Mouse (Mus musculus) testis, adult 10 weeks (tissue): ENCODE measurements around the gene Vmn1r89. TPM values are rescaled to one million over a fixed set of nuclear protein-coding genes. Genes with fewer than 3 reads are reported as not detected.

Experiments used
- polyA plus RNA-seq: library from polyadenylated mRNA; stranded (reverse); fragments of 350-450 nt; fragmentation: Illumina TruSeq; extraction: RNeasy Lipid Tissue Mini Kit (QIAGEN cat#74804); gene quantifications from one replicate; pipeline ENCODE4 v1.2.3, GENCODE M21; 2014; ENCODE audit warnings: low read depth, low replicate concordance

Gene Vmn1r89
- not detected for polyA plus RNA-seq

DNA sequence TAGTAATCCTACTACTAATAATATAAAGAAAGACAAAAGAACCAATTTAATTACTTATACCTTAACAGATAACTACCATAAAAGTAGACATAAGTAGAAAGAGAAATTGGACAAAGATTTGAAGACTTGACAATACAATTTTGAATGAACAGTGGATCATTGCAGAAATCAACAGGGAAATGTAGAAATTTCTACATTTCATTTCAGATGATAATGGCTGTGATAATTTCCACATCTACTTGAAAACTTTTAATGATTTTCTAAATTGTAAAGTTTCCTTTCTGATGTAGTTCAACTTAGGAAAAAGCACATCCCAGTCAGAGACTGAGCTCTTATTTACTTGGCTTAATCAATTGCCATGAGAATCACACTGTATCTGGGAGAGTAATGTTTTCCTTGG lies at the start of gene Vmn1r89:
Gene Vmn1r89, plus strand, starts transcription at position 301 of the 400 bp plus-strand sequence.

Other genes with a start within 250 kb of the Vmn1r89 start
- 0.43 TPM for gene Zfp324, start 247.2 kb upstream of the Vmn1r89 start, polyA plus RNA-seq
- 5.4 TPM for gene Zfp446, start 235.2 kb upstream of the Vmn1r89 start, polyA plus RNA-seq
- gene Slc27a5, start 214.8 kb upstream of the Vmn1r89 start, polyA plus RNA-seq, result not detected
- gene Trim28, start 213.9 kb upstream of the Vmn1r89 start, polyA plus RNA-seq, result 84.5 TPM
- gene Zbtb45, start 203.0 kb upstream of the Vmn1r89 start, polyA plus RNA-seq, result 0.31 TPM
- gene Chmp2a, start 178.2 kb upstream of the Vmn1r89 start, polyA plus RNA-seq, result 93.6 TPM
- 123 TPM for gene Ube2m, start 174.7 kb upstream of the Vmn1r89 start, polyA plus RNA-seq
- gene Mzf1, start 158.3 kb upstream of the Vmn1r89 start, polyA plus RNA-seq, result 2.5 TPM
- not detected for gene Vmn1r85, start 117.8 kb upstream of the Vmn1r89 start, polyA plus RNA-seq
- not detected for gene Vmn1r86, start 93.1 kb upstream of the Vmn1r89 start, polyA plus RNA-seq
- not detected for gene Vmn1r87, start 72.9 kb upstream of the Vmn1r89 start, polyA plus RNA-seq
- 0.20 TPM for gene Vmn1r88, start 53.5 kb upstream of the Vmn1r89 start, polyA plus RNA-seq
- 15.7 TPM for gene Lig1, start 64.3 kb downstream of the Vmn1r89 start, polyA plus RNA-seq
- 3.7 TPM for gene Zswim9, start 65.7 kb downstream of the Vmn1r89 start, polyA plus RNA-seq
- 0.56 TPM for gene Pla2g4c, start 111.6 kb downstream of the Vmn1r89 start, polyA plus RNA-seq
- 0.11 TPM for gene Cabp5, start 185.1 kb downstream of the Vmn1r89 start, polyA plus RNA-seq
- gene Bsph1, start 237.8 kb downstream of the Vmn1r89 start, polyA plus RNA-seq, result not detected